Mouse (Mus musculus) spleen, postnatal 4 days (tissue): ENCODE measurements at regions not wholly inside any gene's neighbourhood (a gene's known extent, or its start where the extent isn't known, plus 50 kb on each side); places are given as distances from the start of the nearest gene placed in this dataset.

Experiments used
- DNase-seq, 2 experiments: peaks; one replicate each; pipeline ENCODE4 v3.0.0; 2022; ENCODE audit warnings: low spot score in 2 of 2

- no peak for DNase-seq
Observed at GRCm38 (mm10) chr7:98768460-98768859, 65.6 kb downstream of the Thap12 start.

DNA sequence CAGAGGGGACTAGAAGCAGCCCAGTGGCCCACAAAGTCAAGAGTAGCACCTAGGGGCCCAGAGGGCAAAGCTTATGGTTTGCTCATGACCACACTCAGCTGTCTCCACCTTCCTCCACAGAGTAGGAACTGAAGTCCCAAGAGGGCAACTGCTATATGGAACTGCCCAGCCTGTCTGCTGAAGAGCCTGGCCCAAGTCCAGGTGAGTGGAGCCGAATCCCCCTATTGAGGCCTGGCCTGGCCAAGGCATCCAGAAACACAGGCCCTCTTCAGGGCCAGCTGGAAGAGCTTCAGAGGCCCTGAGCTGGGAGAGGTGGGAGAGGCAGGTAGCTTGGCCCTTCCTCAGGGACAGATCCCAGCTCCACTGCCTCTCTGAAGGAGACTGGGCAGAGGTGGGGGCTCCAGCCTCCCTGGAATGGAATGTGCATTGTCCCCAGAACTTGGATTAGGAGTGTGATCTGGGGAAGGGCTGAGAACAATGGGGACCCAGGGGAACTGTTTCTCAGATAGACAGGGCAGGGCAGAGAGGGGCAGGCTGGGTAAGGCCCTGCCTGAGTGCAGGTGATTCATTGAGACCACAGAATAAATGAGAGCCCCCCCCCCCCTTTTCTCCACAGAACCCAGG is 65.7 kb upstream of the Wnt11 start:
- DNase-seq = no peak

GRCm38 (mm10) chr7:98770257-98770890 is 64.5 kb upstream of the Wnt11 start:
- DNase-seq = no peak

GRCm38 (mm10) chr7:98771134-98771775 is 63.7 kb upstream of the Wnt11 start:
- DNase-seq = no peak

GRCm38 (mm10) chr7:98774597-98774996 is 60.3 kb upstream of the Wnt11 start:
- no peak for DNase-seq

- no peak for DNase-seq
Observed at GRCm38 (mm10) chr7:98775031-98775430, 59.9 kb upstream of the Wnt11 start.

DNA sequence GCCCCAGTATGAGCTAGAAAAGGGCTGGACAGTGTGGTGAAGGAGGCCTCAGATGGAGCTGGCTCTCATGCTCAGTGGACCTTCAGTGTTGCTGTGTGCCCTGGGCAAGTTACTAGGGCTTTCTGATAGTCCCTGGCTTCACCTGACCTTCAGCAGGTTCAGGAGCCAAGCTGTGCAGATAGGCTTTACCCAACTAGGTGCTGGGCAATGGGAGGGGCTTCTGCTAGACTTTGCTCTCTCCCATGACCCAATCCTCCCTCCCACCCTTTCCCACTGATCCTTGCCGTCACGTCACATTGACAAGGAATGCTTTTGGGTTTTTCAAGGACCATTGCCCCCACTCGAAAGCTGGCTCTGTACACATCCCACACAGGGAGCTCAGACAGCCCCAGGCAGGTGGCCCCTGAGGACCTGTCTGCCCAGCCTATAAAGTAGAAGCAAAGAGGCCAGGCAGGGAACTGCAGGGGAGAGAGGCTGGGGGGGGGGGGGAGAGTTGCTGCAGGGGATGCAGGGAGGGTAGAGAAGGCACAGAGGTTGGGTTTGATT is 57.5 kb upstream of the Wnt11 start:
- no peak for DNase-seq

GRCm38 (mm10) chr7:98778929-98779328 is 56.0 kb upstream of the Wnt11 start:
- DNase-seq = peak; percentile 52 to 85

- no peak for DNase-seq
Observed at GRCm38 (mm10) chr7:98783521-98783920, 51.4 kb upstream of the Wnt11 start.

DNA sequence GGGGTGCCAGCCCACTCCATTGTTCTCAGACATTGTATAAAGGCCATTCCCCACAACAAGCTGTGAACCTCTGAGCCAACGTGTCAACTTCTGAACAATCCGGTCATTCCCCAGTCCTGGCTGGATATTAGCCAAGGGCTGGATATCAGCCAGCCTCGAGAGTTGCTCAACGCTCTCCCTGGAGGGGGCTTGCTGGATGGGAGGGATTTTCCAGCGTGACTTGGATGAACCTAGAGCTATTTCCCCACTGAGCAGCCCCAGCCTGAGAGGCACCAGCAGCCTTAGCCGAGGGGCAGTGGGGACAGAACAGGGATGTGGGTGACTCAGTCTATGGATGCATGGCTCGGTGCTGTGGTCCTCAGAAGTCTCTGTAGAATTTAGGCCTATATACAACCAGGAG is 51.0 kb upstream of the Wnt11 start:
- DNase-seq = no peak

- DNase-seq = no peak
Observed at GRCm38 (mm10) chr7:98784369-98784931, 50.5 kb upstream of the Wnt11 start.
